Mouse (Mus musculus) liver, embryonic 13.5 days (tissue): Measurements from ENCODE around the gene Dscaml1. TPM values are rescaled to one million over a fixed set of nuclear protein-coding genes. Genes with fewer than 3 reads are reported as not detected.
A peak's percentile ranks its signal among the peaks of the same experiment; 100 is the strongest.

ENCODE experiments used
- ATAC-seq: fragments of 200-750 bp; cut with Nextera tagmentation; 2 replicates; pipeline ENCODE4 v1.8.0; 2017; ENCODE audit warnings: low read depth, mild to moderate bottlenecking, moderate number of reproducible peaks, moderate library complexity
- DNase-seq: peaks from one replicate; pipeline ENCODE4 v3.0.0; 2022
- H3K27ac ChIP-seq: fragments of 300-500 bp; sonication (generic); 2 replicates; pipeline ENCODE4 v1.5.1; 2015; ENCODE audit warnings: moderate library complexity, mild to moderate bottlenecking, inconsistent platforms
- H3K27me3 ChIP-seq: fragments of 300-500 bp; sonication (generic); 2 replicates; pipeline ENCODE4 v1.6.1; 2015; ENCODE audit warnings: mild to moderate bottlenecking, inconsistent platforms
- H3K36me3 ChIP-seq: fragments of 300-500 bp; sonication (generic); 2 replicates; pipeline ENCODE4 v1.6.1; 2015; ENCODE audit warnings: mild to moderate bottlenecking, inconsistent platforms
- H3K4me1 ChIP-seq: fragments of 300-500 bp; sonication (generic); replicated peaks from 2 replicates; pipeline ENCODE4 v1.6.1; 2015; ENCODE audit warnings: inconsistent platforms
- H3K4me2 ChIP-seq: fragments of 300-500 bp; sonication (generic); 2 replicates; pipeline ENCODE4 v1.6.1; 2015; ENCODE audit warnings: inconsistent platforms, mild to moderate bottlenecking, moderate library complexity
- H3K4me3 ChIP-seq: fragments of 300-500 bp; sonication (generic); replicated peaks from 2 replicates; pipeline ENCODE4 v1.5.1; 2015; ENCODE audit warnings: mild to moderate bottlenecking, inconsistent platforms
- H3K9ac ChIP-seq: fragments of 300-500 bp; sonication (generic); 2 replicates; pipeline ENCODE4 v1.6.1; 2015; ENCODE audit warnings: mild to moderate bottlenecking, inconsistent platforms
- H3K9me3 ChIP-seq: fragments of 300-500 bp; sonication (generic); replicated peaks from 2 replicates; pipeline ENCODE4 v1.6.1; 2016; ENCODE audit warnings: inconsistent platforms
- WGBS: fragments of 180-500 bp; shearing (Covaris S2); methylation state at CpG from one replicate; pipeline ENCODE4 v1.1.7; 2015; ENCODE audit not compliant: insufficient replicate concordance; 5-methylcytosine and 5-hydroxymethylcytosine counted together
- polyA plus RNA-seq: library from polyadenylated mRNA; unstranded; fragments of >200 nt; fragmentation: Nextera tagmentation; extraction: Ambion mirVana; gene quantifications from 2 replicates; pipeline ENCODE4 v1.2.1, GENCODE M21; 2015

Gene Dscaml1
- polyA plus RNA-seq = 0.02 TPM in 1 of 2 replicates, not detected in the other

DNA sequence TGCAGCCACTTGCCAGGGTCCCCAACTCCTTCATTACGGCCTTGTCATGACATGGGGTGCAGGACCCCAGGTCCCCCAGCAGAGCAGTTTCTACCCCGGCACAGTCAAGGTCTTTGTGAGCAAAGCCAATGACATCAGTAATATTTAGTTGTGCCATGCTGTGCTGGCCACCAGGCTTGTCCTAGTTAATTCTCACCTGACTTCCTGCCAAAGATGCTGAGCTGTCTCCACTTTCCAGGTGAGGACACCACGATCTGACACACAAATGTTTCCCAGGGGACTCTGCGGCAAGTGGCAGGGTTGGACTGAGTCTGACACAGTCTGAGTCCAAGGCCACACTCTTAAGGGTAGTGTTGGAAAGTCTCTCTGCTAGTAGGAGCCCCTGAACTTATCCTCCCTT is at the start of gene Dscaml1:
TSS of gene Dscaml1 (plus strand) at position 173 of the 400 bp plus-strand sequence.
- no peak for ATAC-seq
- Histone ChIP-seq H3K4me2 (no peak within 1 kb of the TSS), H3K27ac (no peak within 1 kb of the TSS), H3K4me3 (no peak within 1 kb of the TSS), H3K9me3 (no peaks in the 10 kb centered on the region), H3K27me3 (peaks cover 48% of the 10 kb centered on the region), H3K36me3 (no peaks in the 10 kb centered on the region), H3K9ac (no peak within 1 kb of the TSS), H3K4me1 (no peaks in the 10 kb centered on the region; the same call in 1 of the 2 replicates)
- DNase-seq = no peak
- 63% methylated on average over 4 of the region's 4 CpGs for WGBS

DNA sequence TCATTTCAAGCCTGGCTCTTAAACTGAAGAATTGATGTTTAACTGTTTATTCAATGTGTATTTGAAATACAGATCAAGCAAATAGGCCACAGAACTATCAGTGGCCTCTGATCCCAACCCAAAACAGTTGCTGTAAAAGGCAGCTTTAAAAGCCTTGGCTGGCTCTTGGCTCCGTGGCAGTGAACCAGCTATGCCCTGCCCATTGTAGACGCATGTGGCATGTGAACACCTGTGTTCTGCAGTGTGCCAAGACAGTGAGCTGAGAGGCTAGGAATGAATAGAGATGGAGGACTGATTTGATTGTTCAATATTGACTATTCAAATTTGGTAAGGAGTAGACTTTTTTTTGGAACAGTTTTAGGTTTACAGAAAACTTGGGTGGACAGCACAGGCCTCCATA is 49.5 kb upstream of the Dscaml1 start:
- WGBS = 58% methylated on average over 2 of the region's 2 CpGs
- Histone ChIP-seq H3K36me3 (no peaks in the 10 kb centered on the region), H3K27ac (no peak overlapping the region), H3K4me2 (no peak overlapping the region), H3K9me3 (no peaks in the 10 kb centered on the region), H3K4me3 (no peak overlapping the region), H3K27me3 (peaks cover 4% of the 10 kb centered on the region), H3K9ac (no peak overlapping the region), H3K4me1 (no peaks in the 10 kb centered on the region)
- DNase-seq = no peak
- ATAC-seq = no peak

DNA sequence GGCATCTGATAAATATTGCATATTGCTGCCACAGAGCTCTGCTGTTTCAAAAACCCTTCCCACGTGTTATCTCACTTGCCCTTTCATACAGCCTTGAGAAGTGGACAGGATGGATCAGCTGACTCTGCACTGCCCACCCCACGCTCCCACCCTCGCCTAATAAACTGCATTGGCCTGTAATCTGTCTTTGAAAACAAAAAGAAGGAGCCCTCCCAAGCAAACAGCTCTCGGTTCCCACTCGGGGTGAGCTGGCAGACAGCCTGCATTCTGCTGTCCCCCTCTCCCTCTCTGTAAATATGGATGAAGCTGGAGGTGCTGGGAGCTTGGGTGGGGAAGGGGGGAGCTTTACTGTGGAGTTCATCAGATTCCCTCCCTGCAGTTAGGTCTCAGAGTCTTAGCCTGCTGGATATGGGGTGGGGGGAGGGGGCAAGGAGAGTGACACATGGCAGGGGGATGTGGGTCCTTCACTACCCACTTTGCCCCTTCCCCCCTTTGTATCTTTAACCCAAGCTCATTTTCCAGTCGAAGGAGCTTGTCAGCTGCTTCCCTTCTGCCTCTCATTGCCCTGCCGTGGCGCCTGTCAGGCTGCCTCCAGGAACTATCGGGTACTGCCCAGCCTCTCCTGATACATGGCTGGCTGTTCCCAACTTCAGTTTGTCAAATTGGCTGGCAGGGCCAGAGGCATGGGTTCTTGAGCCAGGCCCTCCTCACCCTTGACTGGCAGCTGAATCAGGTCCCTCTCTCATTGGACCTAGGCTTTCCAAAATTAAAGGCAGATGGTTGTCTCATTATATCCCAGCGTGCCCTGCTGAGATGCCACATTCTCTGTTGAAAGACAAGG is 45.8 kb upstream of the Dscaml1 start:
- DNase-seq (no peak), ATAC-seq (no peak)
- Histone ChIP-seq H3K27me3 (no peaks in the 10 kb centered on the region), H3K4me2 (no peak overlapping the region), H3K36me3 (no peaks in the 10 kb centered on the region), H3K27ac (no peak overlapping the region), H3K9ac (no peak overlapping the region), H3K4me3 (no peak overlapping the region), H3K4me1 (no peaks in the 10 kb centered on the region), H3K9me3 (no peaks in the 10 kb centered on the region)
- WGBS = 49% methylated on average over 10 of the region's 10 CpGs

DNA sequence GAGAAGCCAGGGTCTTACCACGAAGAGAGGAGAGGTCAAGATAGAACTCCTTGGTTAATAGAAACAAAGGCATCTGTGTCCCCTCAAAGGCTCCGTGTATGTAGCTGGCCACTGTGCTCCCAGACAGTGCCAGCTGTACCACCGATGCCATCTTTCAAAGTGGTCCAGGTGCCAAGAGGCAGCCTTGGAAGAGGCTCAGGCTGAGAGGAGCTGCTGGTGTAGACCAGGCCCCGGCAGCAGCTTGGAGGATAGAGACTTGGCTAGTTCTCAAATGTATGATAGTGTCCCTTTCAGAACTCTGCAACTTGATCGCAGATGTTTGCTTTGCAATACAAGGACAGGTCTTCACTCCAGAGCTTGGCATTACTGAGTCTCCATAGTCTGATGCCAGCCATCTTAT is 44.1 kb upstream of the Dscaml1 start:
- DNase-seq = no peak
- Histone ChIP-seq H3K4me1 (no peaks in the 10 kb centered on the region), H3K4me3 (no peak overlapping the region), H3K4me2 (no peak overlapping the region), H3K9ac (no peak overlapping the region), H3K27me3 (no peaks in the 10 kb centered on the region), H3K36me3 (no peaks in the 10 kb centered on the region), H3K27ac (no peak overlapping the region), H3K9me3 (no peaks in the 10 kb centered on the region)
- ATAC-seq = no peak
- WGBS = 54% methylated on average over 5 of the region's 5 CpGs

DNA sequence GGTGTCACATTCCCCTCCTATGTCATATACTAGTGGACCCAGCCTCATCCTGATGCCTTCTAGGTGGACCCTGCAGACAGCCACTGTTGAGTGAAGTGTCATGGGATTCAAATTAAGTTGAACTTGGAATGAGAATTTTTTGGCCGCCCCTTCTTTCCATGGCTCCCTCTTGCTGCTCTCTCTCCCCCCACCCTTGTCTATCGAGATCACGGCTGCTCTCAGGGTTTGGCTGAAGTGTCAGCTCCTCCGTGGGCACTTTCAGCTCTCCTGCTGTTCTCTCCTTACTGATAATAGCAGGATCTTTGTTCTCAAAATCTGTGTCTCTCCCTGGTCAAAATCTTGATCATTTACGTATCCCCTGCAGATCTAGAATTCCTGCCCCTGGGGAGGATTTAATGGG is 43.6 kb upstream of the Dscaml1 start:
- H3K9me3 ChIP-seq = no peaks in the 10 kb centered on the region
- no peak overlapping the region for H3K27ac ChIP-seq
- ATAC-seq (no peak), DNase-seq (no peak)
- no peaks in the 10 kb centered on the region for H3K4me1 ChIP-seq
- no peak overlapping the region for H3K4me3 ChIP-seq
- no peaks in the 10 kb centered on the region for H3K36me3 ChIP-seq
- 62% methylated on average over 5 of the region's 5 CpGs for WGBS
- H3K4me2 ChIP-seq = no peak overlapping the region
- no peak overlapping the region for H3K9ac ChIP-seq
- no peaks in the 10 kb centered on the region for H3K27me3 ChIP-seq

DNA sequence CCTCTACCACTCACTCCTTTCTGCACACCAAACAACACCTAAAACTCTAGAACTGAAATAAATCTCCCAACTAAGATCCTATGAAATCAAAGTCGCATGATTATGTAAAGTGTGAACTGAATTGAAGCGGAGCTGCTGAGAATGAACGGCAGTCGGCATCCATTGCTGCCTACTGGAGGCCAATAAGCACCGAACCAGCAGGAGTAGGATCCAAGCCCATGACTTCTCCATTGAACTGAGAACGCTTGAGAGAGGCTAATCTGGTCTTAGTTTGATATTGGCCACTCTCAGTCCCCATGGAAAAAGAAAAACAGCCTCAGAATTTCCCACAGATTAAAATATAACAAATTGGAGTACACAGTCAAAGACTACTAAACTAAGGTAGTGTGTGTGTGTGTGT is 42.5 kb upstream of the Dscaml1 start:
- no peak overlapping the region for H3K9ac ChIP-seq
- DNase-seq (no peak), ATAC-seq (no peak)
- no peaks in the 10 kb centered on the region for H3K4me1 ChIP-seq
- no peaks in the 10 kb centered on the region for H3K36me3 ChIP-seq
- H3K27ac ChIP-seq = no peak overlapping the region
- H3K27me3 ChIP-seq = no peaks in the 10 kb centered on the region
- no peak overlapping the region for H3K4me2 ChIP-seq
- 76% methylated on average over 6 of the region's 6 CpGs for WGBS
- no peaks in the 10 kb centered on the region for H3K9me3 ChIP-seq
- no peak overlapping the region for H3K4me3 ChIP-seq

DNA sequence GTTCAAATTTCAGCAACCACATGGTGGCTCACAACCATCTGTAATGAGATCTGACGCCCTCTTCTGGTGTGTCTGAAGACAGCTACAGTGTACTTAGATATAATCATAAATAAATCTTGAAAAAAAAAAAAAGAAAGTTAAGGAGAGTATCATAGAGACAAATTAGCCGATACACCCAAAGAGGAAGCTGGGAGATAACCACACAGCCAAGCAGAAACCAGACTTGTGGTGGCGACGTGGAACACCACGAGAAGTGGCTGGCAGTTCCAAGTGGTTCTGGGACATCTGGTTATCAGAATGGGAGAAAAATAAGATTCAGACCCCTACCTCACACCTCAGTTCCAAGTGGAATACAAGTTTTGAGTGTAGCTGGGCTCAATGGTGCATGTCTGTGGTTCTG is 39.7 kb upstream of the Dscaml1 start:
- Histone ChIP-seq H3K9me3 (no peaks in the 10 kb centered on the region), H3K9ac (no peak overlapping the region), H3K36me3 (no peaks in the 10 kb centered on the region), H3K4me1 (no peaks in the 10 kb centered on the region), H3K4me2 (no peak overlapping the region), H3K27me3 (no peaks in the 10 kb centered on the region), H3K27ac (no peak overlapping the region), H3K4me3 (no peak overlapping the region)
- WGBS = 25% methylated on average over 5 of the region's 5 CpGs
- no peak for ATAC-seq
- no peak for DNase-seq

DNA sequence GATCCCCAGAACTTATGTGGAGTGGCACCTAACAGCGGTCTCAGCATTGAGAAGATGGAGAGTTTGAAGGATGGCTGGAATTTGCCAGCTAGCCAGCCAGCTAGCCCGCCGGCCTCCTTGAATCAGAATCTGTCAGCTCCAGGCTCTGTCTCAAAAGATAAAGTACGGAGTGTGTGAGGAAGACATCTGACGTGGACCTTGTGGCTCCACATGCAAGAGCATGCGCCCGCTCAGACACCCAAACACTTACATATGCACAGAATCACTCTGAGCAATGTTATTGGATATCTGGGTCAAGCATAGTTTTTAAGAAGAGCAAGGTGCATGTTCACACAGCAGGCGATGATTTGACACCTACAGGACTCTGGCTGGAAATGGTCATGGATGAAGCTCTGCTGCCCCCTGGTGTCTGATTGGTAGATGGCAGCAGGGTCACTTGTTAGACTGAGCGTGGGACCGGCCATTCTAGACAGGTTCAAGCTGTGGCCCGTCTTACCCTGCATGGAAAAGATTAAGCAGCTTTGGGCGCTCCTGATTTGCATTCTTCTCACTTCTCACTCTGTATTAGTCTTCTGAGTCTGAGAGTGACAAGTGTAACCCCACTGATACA is 37.9 kb upstream of the Dscaml1 start:
- Histone ChIP-seq H3K27me3 (no peaks in the 10 kb centered on the region), H3K9ac (no peak overlapping the region), H3K36me3 (no peaks in the 10 kb centered on the region), H3K27ac (no peak overlapping the region), H3K9me3 (no peaks in the 10 kb centered on the region), H3K4me1 (no peaks in the 10 kb centered on the region), H3K4me2 (no peak overlapping the region), H3K4me3 (no peak overlapping the region)
- ATAC-seq (no peak), DNase-seq (peak; percentile 51)
- 31% methylated on average over 12 of the region's 12 CpGs for WGBS

DNA sequence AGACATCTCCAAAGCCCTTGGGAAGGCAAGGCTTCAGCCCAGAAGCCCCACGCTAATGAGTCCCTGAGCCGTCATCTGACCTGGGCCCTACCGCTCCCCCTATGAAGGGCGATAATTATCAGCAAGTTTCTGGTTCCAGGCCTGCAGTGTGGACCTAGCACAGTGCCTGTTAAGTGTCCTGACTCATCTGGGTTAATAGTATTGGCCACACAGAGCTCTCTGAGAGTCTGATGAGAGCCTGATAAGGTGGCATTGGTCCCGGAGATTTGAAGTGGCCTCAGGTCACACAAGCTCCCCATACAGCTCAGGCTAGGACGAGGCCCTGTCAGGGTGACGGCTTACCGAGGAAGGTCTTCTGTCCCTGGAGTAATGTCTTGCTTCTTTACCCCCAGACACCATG is 36.8 kb upstream of the Dscaml1 start:
- no peaks in the 10 kb centered on the region for H3K4me1 ChIP-seq
- H3K27me3 ChIP-seq = no peaks in the 10 kb centered on the region
- no peak for DNase-seq
- WGBS = 73% methylated on average over 8 of the region's 8 CpGs
- no peaks in the 10 kb centered on the region for H3K36me3 ChIP-seq
- no peak overlapping the region for H3K4me2 ChIP-seq
- no peak overlapping the region for H3K4me3 ChIP-seq
- ATAC-seq = no peak
- H3K27ac ChIP-seq = no peak overlapping the region
- no peak overlapping the region for H3K9ac ChIP-seq
- no peaks in the 10 kb centered on the region for H3K9me3 ChIP-seq

DNA sequence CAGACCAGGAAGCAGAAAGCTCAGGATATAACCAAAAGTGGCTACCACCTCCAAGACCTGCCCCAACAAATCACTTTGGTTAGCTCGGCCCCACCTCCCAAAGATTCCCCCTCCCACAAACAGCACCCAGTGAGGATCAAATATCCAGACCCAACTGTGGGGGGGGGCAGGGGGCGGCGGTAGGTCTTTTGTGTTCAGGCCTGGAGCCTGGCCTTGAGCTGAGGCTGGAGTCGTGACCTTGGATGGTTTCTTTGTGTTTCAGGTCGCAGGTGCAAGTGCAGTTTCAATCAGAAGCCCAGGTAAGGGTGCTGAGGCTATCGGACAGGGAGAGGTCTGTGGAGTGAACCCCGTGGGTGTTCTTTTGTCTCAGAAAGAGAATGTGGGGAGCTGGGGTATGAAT is 35.1 kb upstream of the Dscaml1 start:
- no peak overlapping the region for H3K9ac ChIP-seq
- no peaks in the 10 kb centered on the region for H3K27me3 ChIP-seq
- no peak overlapping the region for H3K27ac ChIP-seq
- no peak for DNase-seq
- no peak for ATAC-seq
- H3K9me3 ChIP-seq = no peaks in the 10 kb centered on the region
- 51% methylated on average over 7 of the region's 7 CpGs for WGBS
- H3K4me2 ChIP-seq = no peak overlapping the region
- no peaks in the 10 kb centered on the region for H3K4me1 ChIP-seq
- H3K4me3 ChIP-seq = no peak overlapping the region
- no peaks in the 10 kb centered on the region for H3K36me3 ChIP-seq

DNA sequence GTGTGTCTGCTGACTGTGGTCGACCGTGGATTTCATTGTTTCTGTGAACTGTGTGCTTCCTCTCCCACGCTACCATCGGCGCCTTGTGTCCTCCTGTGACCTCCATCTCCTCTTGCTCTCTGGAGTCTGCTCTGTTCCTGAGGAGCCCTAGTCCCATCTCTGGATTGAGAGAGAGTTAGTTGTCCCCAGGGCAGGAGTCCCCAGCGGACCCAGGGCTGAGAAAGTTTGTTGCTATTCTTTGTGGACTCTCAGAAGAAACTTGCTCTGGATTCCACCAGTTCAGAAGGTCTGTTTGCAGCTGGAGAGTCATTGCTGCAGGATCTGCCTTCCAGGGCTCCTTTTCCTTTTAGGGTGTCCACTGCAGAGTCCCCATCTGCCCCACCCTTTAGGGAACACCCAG is 31.2 kb upstream of the Dscaml1 start:
- Histone ChIP-seq H3K9ac (no peak overlapping the region), H3K4me1 (no peaks in the 10 kb centered on the region), H3K36me3 (no peaks in the 10 kb centered on the region), H3K4me3 (no peak overlapping the region), H3K4me2 (no peak overlapping the region), H3K27me3 (peaks cover 6% of the 10 kb centered on the region; the same call in 1 of the 2 replicates), H3K27ac (no peak overlapping the region), H3K9me3 (no peaks in the 10 kb centered on the region)
- DNase-seq (no peak), ATAC-seq (no peak)
- WGBS = 80% methylated on average over 6 of the region's 6 CpGs

DNA sequence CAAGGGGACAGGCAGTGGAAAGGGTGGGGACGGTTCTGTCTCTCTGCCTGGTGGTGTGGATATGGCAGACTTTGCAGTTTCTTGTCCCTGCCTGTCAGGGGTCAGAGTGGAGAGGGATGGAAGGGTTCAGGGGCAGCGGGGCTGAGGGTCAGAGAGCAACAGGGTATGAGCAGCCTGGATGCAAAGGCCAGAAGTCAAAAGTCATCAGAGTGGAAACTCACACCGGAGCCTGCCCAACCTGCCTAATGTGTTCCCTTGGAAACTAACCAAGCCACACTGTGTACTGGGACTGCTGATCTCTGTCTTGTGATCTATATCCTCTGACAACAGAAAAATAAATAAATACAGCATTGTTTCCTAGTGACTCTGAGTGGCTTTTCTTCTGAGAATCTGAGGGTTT is 30.6 kb upstream of the Dscaml1 start:
- DNase-seq = no peak
- no peak overlapping the region for H3K4me2 ChIP-seq

More for the DNA sequence above, 30.6 kb upstream of the Dscaml1 start:
- H3K27me3 ChIP-seq = peaks cover 9% of the 10 kb centered on the region; the same call in 1 of the 2 replicates
- no peaks in the 10 kb centered on the region for H3K9me3 ChIP-seq
- no peak for ATAC-seq
- H3K36me3 ChIP-seq = no peaks in the 10 kb centered on the region
- H3K4me1 ChIP-seq = no peaks in the 10 kb centered on the region
- WGBS = 51% methylated on average over 3 of the region's 3 CpGs
- H3K27ac ChIP-seq = no peak overlapping the region
- no peak overlapping the region for H3K4me3 ChIP-seq
- H3K9ac ChIP-seq = no peak overlapping the region
